Mouse (Mus musculus) hindbrain, postnatal 0 days (tissue): ENCODE results near the gene Ubqln5. TPM values are rescaled to one million over a fixed set of nuclear protein-coding genes. Genes with fewer than 3 reads are reported as not detected.
A peak's percentile ranks its signal among the peaks of the same experiment; 100 is the strongest.

Source experiments
- ATAC-seq: fragments of 200-750 bp; cut with Nextera tagmentation; 2 replicates; pipeline ENCODE4 v1.8.0; 2017; ENCODE audit warnings: mild to moderate bottlenecking, moderate TSS enrichment, moderate library complexity
- DNase-seq: peaks from one replicate; pipeline ENCODE4 v3.0.0-alpha.2; 2015; ENCODE audit warnings: low spot score
- H3K27ac ChIP-seq: fragments of 300-500 bp; sonication (generic); 2 replicates; pipeline ENCODE4 v1.5.1; 2014; ENCODE audit warnings: mild to moderate bottlenecking
- H3K27me3 ChIP-seq: fragments of 300-500 bp; sonication (generic); 2 replicates; pipeline ENCODE4 v1.6.1; 2014; ENCODE audit warnings: low read length, mixed read lengths; ENCODE audit not compliant: insufficient read depth
- H3K36me3 ChIP-seq: fragments of 300-500 bp; sonication (generic); 2 replicates; pipeline ENCODE4 v1.6.1; 2014; ENCODE audit warnings: low read length, mixed read lengths; ENCODE audit not compliant: insufficient read depth
- H3K4me1 ChIP-seq: fragments of 300-500 bp; sonication (generic); 2 replicates; pipeline ENCODE4 v1.6.1; 2014; ENCODE audit warnings: antibody characterized with exemption, low read length, mixed read lengths; ENCODE audit not compliant: insufficient read depth
- H3K4me2 ChIP-seq: fragments of 300-500 bp; sonication (generic); 2 replicates; pipeline ENCODE4 v1.6.1; 2014; ENCODE audit warnings: low read depth, mild to moderate bottlenecking, low read length, moderate library complexity, mixed read lengths
- H3K4me3 ChIP-seq: fragments of 300-500 bp; sonication (generic); 2 replicates; pipeline ENCODE4 v1.5.1; 2014; ENCODE audit warnings: low read length
- H3K9ac ChIP-seq: fragments of 300-500 bp; sonication (generic); replicated peaks from 2 replicates; pipeline ENCODE4 v1.6.1; 2014; ENCODE audit warnings: mild to moderate bottlenecking, low read length, moderate library complexity, mixed read lengths
- H3K9me3 ChIP-seq: fragments of 300-500 bp; sonication (generic); 2 replicates; pipeline ENCODE4 v1.6.1; 2016; ENCODE audit warnings: low read length, mixed read lengths
- CTCF ChIP-seq: IDR thresholded peaks from 2 replicates; pipeline ENCODE4 v1.5.1; 2016; ENCODE audit warnings: antibody characterized with exemption, control low read depth, low read depth
- WGBS: fragments of 180-500 bp; shearing (Covaris S2); extraction: QIAGEN DNeasy Blood & Tissue Kit; methylation state at CpG from one replicate; pipeline ENCODE4 v1.1.7; 2014; 5-methylcytosine and 5-hydroxymethylcytosine counted together
- polyA plus RNA-seq: library from polyadenylated mRNA; unstranded; fragments of >200 nt; fragmentation: Nextera tagmentation; extraction: Ambion mirVana; gene quantifications from 2 replicates; pipeline ENCODE4 v1.2.1, GENCODE M21; 2015
- total RNA-seq: library from RNA; depleted of rRNA; stranded (reverse); fragments of >200 nt; gene quantifications from 2 replicates; pipeline ENCODE4 v1.2.3, GENCODE M21; 2014; rRNA removed

Ubqln5 gene
- total RNA-seq (not detected in 2 replicates), polyA plus RNA-seq (not detected in 2 replicates)

GRCm38 (mm10) chr7:104129726-104130125, at the start of gene Ubqln5:
Ubqln5 (minus strand) TSS chr7:104129826.
- no peak within 1 kb of the TSS for H3K4me2 ChIP-seq
- H3K36me3 ChIP-seq, result no peaks in the 10 kb centered on the region
- 89% methylated on average over 5 of the region's 5 CpGs for WGBS
- no peak within 1 kb of the TSS for H3K27ac ChIP-seq
- ATAC-seq (no peak), DNase-seq (no peak)
- no peak within 1 kb of the TSS for H3K4me3 ChIP-seq
- H3K9me3 ChIP-seq, result 0 out of 2 replicates have a peak, but pooled peaks cover 3% of the 10 kb centered on the region
- H3K27me3 ChIP-seq, result no peaks in the 10 kb centered on the region
- no peak for TF ChIP-seq CTCF
- H3K4me1 ChIP-seq, result no peaks in the 10 kb centered on the region
- no peak within 1 kb of the TSS for H3K9ac ChIP-seq

GRCm38 (mm10) chr7:104179074-104179473, 49.4 kb upstream of the Ubqln5 start:
- Histone ChIP-seq H3K9me3 (no peaks in the 10 kb centered on the region), H3K4me3 (no peak overlapping the region), H3K27me3 (no peaks in the 10 kb centered on the region), H3K4me1 (no peaks in the 10 kb centered on the region), H3K9ac (no peak overlapping the region), H3K4me2 (no peak overlapping the region), H3K27ac (no peak overlapping the region), H3K36me3 (no peaks in the 10 kb centered on the region)
- DNase-seq (no peak), ATAC-seq (no peak)
- 56% methylated on average over 1 of the region's 1 CpGs for WGBS
- TF ChIP-seq CTCF, result no peak

- no peak overlapping the region for H3K9ac ChIP-seq
These were observed 48.9 kb upstream of the Ubqln5 start for GRCm38 (mm10) chr7:104178422-104179054.

GRCm38 (mm10) chr7:104175085-104175484, 45.5 kb upstream of the Ubqln5 start:
- H3K9me3 ChIP-seq, result no peaks in the 10 kb centered on the region
- H3K9ac ChIP-seq, result no peak overlapping the region
- DNase-seq (no peak), ATAC-seq (no peak)
- WGBS, result 23% methylated on average over 1 of the region's 1 CpGs
- no peaks in the 10 kb centered on the region for H3K36me3 ChIP-seq
- H3K4me2 ChIP-seq, result no peak overlapping the region
- no peak for TF ChIP-seq CTCF
- H3K4me1 ChIP-seq, result no peaks in the 10 kb centered on the region
- no peaks in the 10 kb centered on the region for H3K27me3 ChIP-seq
- H3K4me3 ChIP-seq, result no peak overlapping the region
- H3K27ac ChIP-seq, result no peak overlapping the region

More at GRCm38 (mm10) chr7:104178422-104179054, 48.9 kb upstream of the Ubqln5 start:
- DNase-seq (peak; percentile 5), ATAC-seq (peak; percentile 51; the same call in 1 of the 2 replicates)
- no peak overlapping the region for H3K27ac ChIP-seq
- H3K4me2 ChIP-seq, result no peak overlapping the region
- TF ChIP-seq CTCF, result no peak
- H3K36me3 ChIP-seq, result no peaks in the 10 kb centered on the region
- 52% methylated on average over 5 of the region's 5 CpGs for WGBS
- no peaks in the 10 kb centered on the region for H3K4me1 ChIP-seq
- H3K9me3 ChIP-seq, result no peaks in the 10 kb centered on the region
- H3K27me3 ChIP-seq, result no peaks in the 10 kb centered on the region
- no peak overlapping the region for H3K4me3 ChIP-seq

GRCm38 (mm10) chr7:104169634-104170204, 40.1 kb upstream of the Ubqln5 start:
- Histone ChIP-seq H3K4me3 (no peak overlapping the region), H3K4me1 (no peaks in the 10 kb centered on the region), H3K36me3 (no peaks in the 10 kb centered on the region), H3K27ac (no peak overlapping the region), H3K9me3 (no peaks in the 10 kb centered on the region), H3K9ac (no peak overlapping the region), H3K4me2 (no peak overlapping the region), H3K27me3 (no peaks in the 10 kb centered on the region)
- 80% methylated on average over 6 of the region's 6 CpGs for WGBS
- no peak for DNase-seq
- no peak for TF ChIP-seq CTCF
- no peak for ATAC-seq

- no peaks in the 10 kb centered on the region for H3K4me1 ChIP-seq
- no peak for DNase-seq
- no peak for TF ChIP-seq CTCF
- no peaks in the 10 kb centered on the region for H3K27me3 ChIP-seq
- no peak overlapping the region for H3K4me3 ChIP-seq
- 85% methylated on average over 6 of the region's 6 CpGs for WGBS
- H3K4me2 ChIP-seq, result no peak overlapping the region
- no peak overlapping the region for H3K27ac ChIP-seq
- ATAC-seq, result no peak
- H3K36me3 ChIP-seq, result no peaks in the 10 kb centered on the region
- H3K9ac ChIP-seq, result no peak overlapping the region
- no peaks in the 10 kb centered on the region for H3K9me3 ChIP-seq
These were observed 37.5 kb upstream of the Ubqln5 start for GRCm38 (mm10) chr7:104167105-104167504.

- no peak for DNase-seq
- no peak within 1 kb of the TSS for H3K4me2 ChIP-seq
- ATAC-seq, result no peak
- no peaks in the 10 kb centered on the region for H3K36me3 ChIP-seq
- WGBS, result 89% methylated on average over 2 of the region's 2 CpGs
- TF ChIP-seq CTCF, result no peak
- H3K27me3 ChIP-seq, result no peaks in the 10 kb centered on the region
- H3K9ac ChIP-seq, result no peak within 1 kb of the TSS
- no peak within 1 kb of the TSS for H3K27ac ChIP-seq
- no peaks in the 10 kb centered on the region for H3K4me1 ChIP-seq
- H3K4me3 ChIP-seq, result no peak within 1 kb of the TSS
- H3K9me3 ChIP-seq, result no peaks in the 10 kb centered on the region
These were observed 20.8 kb upstream of the Ubqln5 start, which contains the start of gene Ubqlnl for GRCm38 (mm10) chr7:104150456-104150855. Ubqlnl (minus strand) TSS chr7:104150556.
